Mouse (Mus musculus): ENCODE results near the gene Fam104a. TPM values are rescaled to one million over a fixed set of nuclear protein-coding genes. Genes with fewer than 3 reads are reported as not detected.

Fam104a gene
- total and polyA plus RNA-seq, 3 experiments = 33.6 to 38.1 TPM; not detected in 1

DNA sequence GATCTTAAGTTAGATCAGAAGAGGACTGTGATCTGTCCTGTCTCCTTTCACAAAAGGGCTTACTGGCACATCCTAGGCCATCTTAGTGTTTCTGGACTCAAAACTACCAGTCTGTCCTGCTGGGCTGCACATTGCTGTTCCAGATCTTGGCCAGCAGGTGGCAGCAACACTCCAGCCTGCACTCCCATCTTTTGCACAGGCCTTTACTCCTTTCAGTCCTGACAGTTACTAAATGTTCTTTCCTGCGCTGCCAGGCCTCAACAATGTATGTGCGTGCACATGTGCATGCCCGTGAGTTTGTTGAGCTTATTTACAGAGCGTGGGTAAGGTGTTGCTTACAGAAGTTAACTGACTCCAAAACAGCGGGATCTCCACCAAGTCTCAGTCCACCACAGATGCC is 19.8 kb upstream of the Fam104a start:
- Histone ChIP-seq H3K79me2 (ENCODE audit: control insufficient read depth, insufficient read depth, low read length, poor library complexity) (no peaks in the 10 kb centered on the region), H3K9ac (ENCODE audit: control insufficient read depth, low read depth, low read length, poor library complexity, severe bottlenecking) (no peak overlapping the region), H3K4me1 (ENCODE audit: control insufficient read depth in 1 of 2, insufficient read depth in 2 of 2, low read length in 2 of 2) (no peaks in the 10 kb centered on the region), H3K27me3 (ENCODE audit: control insufficient read depth in 1 of 2, insufficient read depth in 2 of 2, low read length in 2 of 2) (no peaks in the 10 kb centered on the region), H3K9me3 (replicated peaks; ENCODE audit: insufficient read depth, low read length) (no peaks in the 10 kb centered on the region), H3K27ac (ENCODE audit: control insufficient read depth, low read depth, low read length) (no peak overlapping the region), H3K4me3 (ENCODE audit: control insufficient read depth in 1 of 2, insufficient read depth in 1 of 2, low read depth in 2 of 2, low read length in 2 of 2) (no peak overlapping the region), H3K36me3 (ENCODE audit: control insufficient read depth in 1 of 2, insufficient read depth in 2 of 2, low read length in 2 of 2) (no peaks in the 10 kb centered on the region)
- DNase-seq (ENCODE audit: low read depth, low spot score) = peak; percentile 86
- TF ChIP-seq E2F4 (IDR thresholded peaks at IDR 0.05; ENCODE audit: borderline replicate concordance, low read depth, low read length) = no peak
- TF ChIP-seq CHD2 (IDR thresholded peaks at IDR 0.05; ENCODE audit: low read length) = no peak
- TF ChIP-seq ZKSCAN1 (IDR thresholded peaks at IDR 0.05; ENCODE audit: low read depth, low read length) = no peak
- TF ChIP-seq TAL1 (IDR thresholded peaks at IDR 0.05; ENCODE audit: low read length) = no peak
- TF ChIP-seq NELFE (IDR thresholded peaks at IDR 0.05; ENCODE audit: low read depth, low read length) = no peak
- peak; percentile 100 for TF ChIP-seq ZC3H11A (IDR thresholded peaks at IDR 0.05; ENCODE audit: low read depth, low read length)
- TF ChIP-seq HCFC1 (IDR thresholded peaks at IDR 0.05; ENCODE audit: low read depth, low read length) = no peak
- TF ChIP-seq POLR2AphosphoS2 (IDR thresholded peaks at IDR 0.05; ENCODE audit: low read length) = no peak
- no peak for TF ChIP-seq ELF1 (IDR thresholded peaks at IDR 0.05; ENCODE audit: low read depth, low read length)
- peak; percentile 99 to 100 (median 100) for TF ChIP-seq CTCF (IDR thresholded peaks at IDR 0.05 in 2 of 3, conservative IDR thresholded peaks at IDR 0.05 in 1 of 3; ENCODE audit: control insufficient read depth in 1 of 3, insufficient read depth in 1 of 3, low read depth in 2 of 3, low read length in 3 of 3, poor library complexity in 1 of 3, severe bottlenecking in 1 of 3)
- no peak for TF ChIP-seq MAZ (IDR thresholded peaks at IDR 0.05; ENCODE audit: low read depth, low read length)
- TF ChIP-seq BHLHE40 (IDR thresholded peaks at IDR 0.05; ENCODE audit: borderline replicate concordance, low read depth, low read length) = no peak
- no peak for TF ChIP-seq GATA1 (IDR thresholded peaks at IDR 0.05; ENCODE audit: low read depth, low read length)
- no peak for TF ChIP-seq ETS1 (IDR thresholded peaks at IDR 0.05; ENCODE audit: low read depth, low read length)
- TF ChIP-seq ZMIZ1 (IDR thresholded peaks at IDR 0.05; ENCODE audit: low read depth, low read length) = no peak
- no peak for TF ChIP-seq GABPA (IDR thresholded peaks at IDR 0.05; ENCODE audit: low read depth, low read length)
- TF ChIP-seq JUND (IDR thresholded peaks at IDR 0.05; ENCODE audit: low read depth, low read length) = no peak
- no peak for TF ChIP-seq POLR2AphosphoS5 (IDR thresholded peaks at IDR 0.05; ENCODE audit: borderline replicate concordance, low read depth, low read length)
- peak; percentile 100 for TF ChIP-seq SMC3 (IDR thresholded peaks at IDR 0.05; ENCODE audit: low read depth, low read length)
- TF ChIP-seq UBTF (IDR thresholded peaks at IDR 0.05; ENCODE audit: borderline replicate concordance, insufficient read depth, low read depth, low read length) = no peak
- TF ChIP-seq MAFK (IDR thresholded peaks at IDR 0.05; ENCODE audit: borderline replicate concordance, low read depth, low read length) = no peak
- TF ChIP-seq TBP (IDR thresholded peaks at IDR 0.05; ENCODE audit: low read depth, low read length) = no peak
- TF ChIP-seq KAT2A (conservative IDR thresholded peaks at IDR 0.05; ENCODE audit: low read depth, low read length) = no peak
- no peak; the same call in none of the 2 replicates for TF ChIP-seq RAD21 (IDR thresholded peaks at IDR 0.05; ENCODE audit: low read depth, low read length)
- peak; percentile 49 for TF ChIP-seq SIN3A (IDR thresholded peaks at IDR 0.05; ENCODE audit: low read length)
- TF ChIP-seq TCF12 (IDR thresholded peaks at IDR 0.05; ENCODE audit: low read depth, low read length) = no peak
- no peak; the same call in 1 of the 2 replicates for TF ChIP-seq MXI1 (IDR thresholded peaks at IDR 0.05; ENCODE audit: low read depth, low read length)
- TF ChIP-seq EP300 (IDR thresholded peaks at IDR 0.05; ENCODE audit: low read depth in 1 of 2, low read length in 2 of 2) = no peak
- TF ChIP-seq POLR2A (IDR thresholded peaks at IDR 0.05; ENCODE audit: control insufficient read depth in 1 of 2, insufficient read depth in 1 of 2, low read depth in 1 of 2, low read length in 2 of 2, poor library complexity in 1 of 2) = no peak
- TF ChIP-seq USF2 (IDR thresholded peaks at IDR 0.05; ENCODE audit: borderline replicate concordance in 1 of 2, insufficient read depth in 1 of 2, low read depth in 1 of 2, low read length in 2 of 2) = no peak
- TF ChIP-seq MYB (IDR thresholded peaks at IDR 0.05; ENCODE audit: low read depth, low read length) = no peak

All from MEL (cell line).